8 mouse cellular contexts compared by ENCODE assay signal in the genomic region with DNA sequence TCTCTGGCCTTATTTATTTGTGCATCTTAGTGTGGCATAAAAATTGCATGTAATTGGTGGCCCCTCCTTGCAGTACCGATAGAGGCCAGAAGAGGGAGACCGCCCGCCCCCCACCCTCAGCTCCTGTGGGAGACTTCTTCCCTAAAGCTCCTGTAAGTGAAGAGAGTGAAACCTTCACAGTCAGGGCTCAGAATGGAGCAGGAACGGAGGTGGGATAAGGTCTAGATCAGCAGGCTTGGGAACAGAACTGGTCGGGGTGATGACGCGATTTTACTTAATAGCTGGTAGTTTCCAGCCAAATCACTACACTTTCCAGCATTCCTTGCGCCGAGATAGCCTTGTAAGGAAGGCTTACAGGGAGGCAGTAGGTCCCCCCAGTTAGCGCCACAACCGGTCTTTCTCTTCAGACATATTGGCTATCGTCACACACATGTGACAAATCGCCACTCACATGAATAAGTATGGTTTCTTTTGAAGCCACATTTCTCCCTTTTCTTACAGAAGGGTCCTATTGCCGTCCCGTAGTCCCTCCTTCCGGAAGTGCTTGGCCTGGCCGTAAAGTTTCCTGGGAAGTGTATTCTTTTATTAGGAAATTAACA. TPM values are rescaled to one million over a fixed set of nuclear protein-coding genes. Genes with fewer than 3 reads are reported as not detected.
DNase-seq lines count a peak whose midpoint lies in the region; ATAC-seq and TF ChIP-seq lines count a peak whose summit lies in the region.

No protein-coding gene starts in this region.

- no peak for TF ChIP-seq POLR2A in bone marrow macrophage, adult 2 months (IDR thresholded peaks at IDR 0.05; ENCODE audit: borderline replicate concordance, low read depth, low read length)
- no peak for TF ChIP-seq POLR2A in liver, adult 2 months (IDR thresholded peaks at IDR 0.05; ENCODE audit: extremely low read depth, insufficient read depth, low read length)

- no peaks in the 10 kb centered on the region for H3K27me3 ChIP-seq in heart, embryonic 15.5 days
- no peaks in the 10 kb centered on the region for H3K27me3 ChIP-seq in liver, adult 2 months (ENCODE audit: control insufficient read depth, insufficient read depth, low read length)
- no peaks in the 10 kb centered on the region for H3K27me3 ChIP-seq in midbrain, postnatal 0 days (ENCODE audit: insufficient read depth, low read length)
- H3K27me3 ChIP-seq in stomach, embryonic 16.5 days (ENCODE audit: control insufficient read depth, insufficient read depth, low read length), result no peaks in the 10 kb centered on the region

- H3K9me3 ChIP-seq in heart, embryonic 15.5 days (replicated peaks), result no peaks in the 10 kb centered on the region
- no peaks in the 10 kb centered on the region for H3K9me3 ChIP-seq in midbrain, postnatal 0 days (ENCODE audit: low read length)
- no peaks in the 10 kb centered on the region for H3K9me3 ChIP-seq in stomach, embryonic 16.5 days (replicated peaks; ENCODE audit: control insufficient read depth, low read length)

- H3K79me2 ChIP-seq in liver, adult 2 months (ENCODE audit: control insufficient read depth, insufficient read depth, low read length), result no peaks in the 10 kb centered on the region

- 0 out of 2 replicates have a peak, but pooled peaks have one; percentile 45 for TF ChIP-seq CTCF in bone marrow macrophage, adult 2 months (IDR thresholded peaks at IDR 0.05; ENCODE audit: low read depth, low read length)
- TF ChIP-seq CTCF in liver, adult 2 months (IDR thresholded peaks at IDR 0.05; ENCODE audit: low read depth, low read length), result peak; percentile 67
- TF ChIP-seq CTCF in midbrain, postnatal 0 days (IDR thresholded peaks at IDR 0.05), result peak; percentile 83

- peak; percentile 64 for DNase-seq in CD4-positive, CD25-positive, alpha-beta regulatory T cell, adult 2 months (ENCODE audit: low read depth, low spot score)
- peak; percentile 31 for DNase-seq in fibroblast of lung, adult 2 months (ENCODE audit: low read depth)
- DNase-seq in kidney, postnatal 10 days, result peak; percentile 54
- DNase-seq in liver, adult 2 months (ENCODE audit: extremely low read depth, low read depth, low spot score), result peak; percentile 63
- DNase-seq in midbrain, postnatal 0 days (ENCODE audit: low spot score), result peak; percentile 75

- peak overlapping the region; percentile 79 for H3K4me3 ChIP-seq in bone marrow macrophage, adult 2 months (ENCODE audit: insufficient read depth, low read length)
- peak overlapping the region; percentile 54 for H3K4me3 ChIP-seq in heart, embryonic 15.5 days
- H3K4me3 ChIP-seq in liver, adult 2 months (ENCODE audit: insufficient read depth, low read depth, low read length), result peak overlapping the region; percentile 44
- H3K4me3 ChIP-seq in midbrain, postnatal 0 days (ENCODE audit: low read depth, low read length), result peak overlapping the region; percentile 36
- H3K4me3 ChIP-seq in stomach, embryonic 16.5 days (replicated peaks; ENCODE audit: low read length), result peak overlapping the region; percentile 46

- WGBS in heart, embryonic 15.5 days, result 21% methylated on average over 17 of the region's 17 CpGs
- 9% methylated on average over 17 of the region's 17 CpGs for WGBS in liver, adult 2 months
- WGBS in midbrain, postnatal 0 days, result 20% methylated on average over 17 of the region's 17 CpGs
- WGBS in stomach, embryonic 16.5 days, result 20% methylated on average over 17 of the region's 17 CpGs

- ATAC-seq in heart, embryonic 15.5 days (replicated peaks; ENCODE audit: insufficient number of reproducible peaks, insufficient read depth, low FRiP score, low read depth), result peak; percentile 64
- ATAC-seq in midbrain, postnatal 0 days (ENCODE audit: low FRiP score), result peak; percentile 93
- peak; percentile 81 for ATAC-seq in stomach, embryonic 16.5 days (ENCODE audit: insufficient read depth, low FRiP score)

- no peaks in the 10 kb centered on the region for H3K36me3 ChIP-seq in heart, embryonic 15.5 days
- no peaks in the 10 kb centered on the region for H3K36me3 ChIP-seq in liver, adult 2 months (ENCODE audit: control insufficient read depth, insufficient read depth, low read length)
- H3K36me3 ChIP-seq in midbrain, postnatal 0 days (ENCODE audit: insufficient read depth, low read length), result no peaks in the 10 kb centered on the region
- no peaks in the 10 kb centered on the region for H3K36me3 ChIP-seq in stomach, embryonic 16.5 days (ENCODE audit: control insufficient read depth, insufficient read depth, low read length)

- H3K9ac ChIP-seq in heart, embryonic 15.5 days, result peak overlapping the region; percentile 31; the same call in 1 of the 2 replicates
- H3K9ac ChIP-seq in liver, adult 2 months (ENCODE audit: low read depth, low read length), result peak overlapping the region; percentile 51
- H3K9ac ChIP-seq in midbrain, postnatal 0 days (replicated peaks; ENCODE audit: low read length, poor library complexity, severe bottlenecking), result peak overlapping the region; percentile 36; the same call in 1 of the 2 replicates
- peak overlapping the region; percentile 56 for H3K9ac ChIP-seq in stomach, embryonic 16.5 days (ENCODE audit: low read length)

- H3K27ac ChIP-seq in bone marrow macrophage, adult 2 months (ENCODE audit: insufficient read depth, low read depth, low read length), result peak overlapping the region; percentile 81
- peak overlapping the region; percentile 70 for H3K27ac ChIP-seq in heart, embryonic 15.5 days
- peak overlapping the region; percentile 29 for H3K27ac ChIP-seq in liver, adult 2 months (replicated peaks; ENCODE audit: insufficient read depth, low read depth, low read length)
- peak overlapping the region; percentile 55 for H3K27ac ChIP-seq in midbrain, postnatal 0 days (ENCODE audit: low read depth, low read length)
- H3K27ac ChIP-seq in stomach, embryonic 16.5 days (ENCODE audit: low read length), result peak overlapping the region; percentile 36

- H3K4me2 ChIP-seq in heart, embryonic 15.5 days, result peak overlapping the region; percentile 56
- peak overlapping the region; percentile 28 for H3K4me2 ChIP-seq in midbrain, postnatal 0 days (ENCODE audit: low read depth, low read length, poor library complexity, severe bottlenecking)
- H3K4me2 ChIP-seq in stomach, embryonic 16.5 days (ENCODE audit: low read depth, low read length), result peak overlapping the region; percentile 42

- no peaks in the 10 kb centered on the region for H3K4me1 ChIP-seq in bone marrow macrophage, adult 2 months (ENCODE audit: control insufficient read depth, insufficient read depth, low read length)
- H3K4me1 ChIP-seq in heart, embryonic 15.5 days (replicated peaks), result no peaks in the 10 kb centered on the region
- no peaks in the 10 kb centered on the region for H3K4me1 ChIP-seq in liver, adult 2 months (ENCODE audit: control insufficient read depth, insufficient read depth, low read length)
- no peaks in the 10 kb centered on the region for H3K4me1 ChIP-seq in midbrain, postnatal 0 days (ENCODE audit: insufficient read depth, low read length)
- no peaks in the 10 kb centered on the region for H3K4me1 ChIP-seq in stomach, embryonic 16.5 days (ENCODE audit: control insufficient read depth, insufficient read depth, low read length)

RNA-seq across cellular contexts. Expression of a gene that starts 14.6 kb away (rescaled TPM):
- polyA plus RNA-seq in bone marrow macrophage, adult 2 months (2012; ENCODE audit: insufficient read depth, insufficient read length, missing spikeins), result 39.9 and 50.5 TPM in 2 replicates
- 11.9 and 12.2 TPM in 2 replicates for polyA plus RNA-seq in heart, embryonic 15.5 days (2015; fragmentation: Nextera tagmentation; extraction: Ambion mirVana)
- 2.2 and 3.2 TPM in 2 replicates for total RNA-seq in liver, adult 2 months (2014; rRNA removed)
- 0.90 and 1.3 TPM in 2 replicates for polyA plus RNA-seq in liver, adult 2 months (2012; rRNA removed)
- 23.0 and 23.1 TPM in 2 replicates for total RNA-seq in midbrain, postnatal 0 days (2014; rRNA removed)
- polyA plus RNA-seq in midbrain, postnatal 0 days (2015; fragmentation: Nextera tagmentation; extraction: Ambion mirVana), result 14.6 and 16.0 TPM in 2 replicates
- 11.9 and 13.3 TPM in 2 replicates for polyA plus RNA-seq in stomach, embryonic 16.5 days (2015; fragmentation: Nextera tagmentation; extraction: Ambion mirVana)

RNA-seq across cellular contexts. Expression of a gene that starts 42.7 kb away (rescaled TPM):
- not detected in 2 replicates for polyA plus RNA-seq in bone marrow macrophage, adult 2 months (2012; ENCODE audit: insufficient read depth, insufficient read length, missing spikeins)
- not detected in 2 replicates for polyA plus RNA-seq in heart, embryonic 15.5 days (2015; fragmentation: Nextera tagmentation; extraction: Ambion mirVana)
- total RNA-seq in liver, adult 2 months (2014; rRNA removed), result not detected in 2 replicates
- not detected in 2 replicates for polyA plus RNA-seq in liver, adult 2 months (2012; rRNA removed)
- not detected in 2 replicates for total RNA-seq in midbrain, postnatal 0 days (2014; rRNA removed)
- not detected in 2 replicates for polyA plus RNA-seq in midbrain, postnatal 0 days (2015; fragmentation: Nextera tagmentation; extraction: Ambion mirVana)
- not detected in 2 replicates for polyA plus RNA-seq in stomach, embryonic 16.5 days (2015; fragmentation: Nextera tagmentation; extraction: Ambion mirVana)

RNA-seq across cellular contexts. Expression of a gene that starts 53.9 kb away (rescaled TPM):
- not detected in 2 replicates for polyA plus RNA-seq in bone marrow macrophage, adult 2 months (2012; ENCODE audit: insufficient read depth, insufficient read length, missing spikeins)
- polyA plus RNA-seq in heart, embryonic 15.5 days (2015; fragmentation: Nextera tagmentation; extraction: Ambion mirVana), result not detected in 2 replicates
- not detected in 2 replicates for total RNA-seq in liver, adult 2 months (2014; rRNA removed)
- not detected in 2 replicates for polyA plus RNA-seq in liver, adult 2 months (2012; rRNA removed)
- total RNA-seq in midbrain, postnatal 0 days (2014; rRNA removed), result not detected in 2 replicates
- polyA plus RNA-seq in midbrain, postnatal 0 days (2015; fragmentation: Nextera tagmentation; extraction: Ambion mirVana), result not detected in 2 replicates
- polyA plus RNA-seq in stomach, embryonic 16.5 days (2015; fragmentation: Nextera tagmentation; extraction: Ambion mirVana), result not detected in 2 replicates

Comparison
In these comparisons a context has a peak if more than half of its experiments do, and no peak if none do; other contexts are left out.
1. Peak in every context shown above with its lines: DNase-seq, ATAC-seq, H3K4me3 ChIP-seq and H3K27ac ChIP-seq.
2. H3K27ac ChIP-seq: peak in every context shown above with its lines; median percentile 81 in bone marrow macrophage, adult 2 months; 70 in heart, embryonic 15.5 days; 55 in midbrain, postnatal 0 days; 36 in stomach, embryonic 16.5 days; 29 in liver, adult 2 months.